Mouse (Mus musculus): Measurements from ENCODE around the gene 9130019O22Rik. TPM values are rescaled to one million over a fixed set of nuclear protein-coding genes. Genes with fewer than 3 reads are reported as not detected.
"Not testable (repeated sequence)": the region's sequence is repeated elsewhere in the genome, so short reads cannot be mapped to it uniquely, and the experiment has no call there.

The 9130019O22Rik gene
- polyA plus RNA-seq, 1 experiment from 2014 or later: 5.1 TPM

GRCm38 (mm10) chr7:127400355-127400754 is 13.4 kb upstream of the 9130019O22Rik start:
- Histone ChIP-seq H3K36me3 (replicated peaks) (peaks cover 12% of the 10 kb centered on the region), H3K27me3 (replicated peaks; ENCODE audit: low read depth, poor library complexity, severe bottlenecking) (no peaks in the 10 kb centered on the region), H3K27ac (replicated peaks) (no peak overlapping the region), H3K9me3 (0 out of 2 replicates have a peak, but pooled peaks cover 5% of the 10 kb centered on the region), H3K4me1 (no peaks in the 10 kb centered on the region), H3K4me3 (no peak overlapping the region)
- no peak for DNase-seq (ENCODE audit: low spot score)
- WGBS: 68% methylated on average over 3 of the region's 3 CpGs

- H3K27ac ChIP-seq (replicated peaks): peak overlapping the region; percentile 91
Measured at GRCm38 (mm10) chr7:127393944-127394333, 7.0 kb upstream of the 9130019O22Rik start.

DNA sequence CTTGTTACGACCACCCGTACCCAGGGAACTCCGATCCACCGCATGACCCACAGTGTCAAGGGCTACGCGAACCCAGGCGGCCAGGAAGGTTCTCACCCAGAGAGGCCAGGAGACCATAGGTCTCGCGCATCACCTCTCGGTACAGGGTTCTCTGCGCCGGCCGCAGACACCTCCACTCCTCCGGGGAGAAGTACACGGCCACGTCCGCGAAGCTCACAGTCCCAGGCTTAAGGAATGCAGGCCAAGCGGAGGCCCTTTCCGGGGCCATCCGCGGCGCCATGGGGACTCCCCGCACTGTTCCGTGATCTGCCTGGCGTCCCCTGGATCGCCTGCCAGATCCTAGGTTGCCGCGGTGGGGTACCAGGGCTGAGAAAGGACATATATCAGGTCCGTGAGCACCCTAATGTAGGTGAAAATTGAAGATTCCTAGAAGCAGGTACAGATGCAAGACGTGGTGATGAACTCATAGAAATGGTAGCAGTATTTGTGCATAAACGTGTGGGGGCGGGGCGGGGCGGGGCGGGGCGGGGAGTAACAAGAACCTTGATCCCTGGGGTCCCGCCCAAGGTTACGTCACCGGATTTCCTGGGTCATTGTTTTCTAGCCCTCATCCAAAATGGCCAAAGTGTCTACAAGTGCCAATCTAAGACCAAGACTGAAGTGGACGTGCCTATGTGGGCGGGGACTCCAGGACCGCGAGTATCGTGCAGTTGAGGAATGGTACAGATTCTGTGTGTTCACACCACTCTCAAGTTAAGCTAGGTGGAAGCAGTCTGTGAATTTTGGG is 6.4 kb upstream of the 9130019O22Rik start, which contains the start of gene E430018J23Rik:
Gene E430018J23Rik, minus strand, starts transcription at position 473 of the 787 bp plus-strand sequence.
- H3K4me1 ChIP-seq: peaks cover 19% of the 10 kb centered on the region
- H3K27me3 ChIP-seq (replicated peaks; ENCODE audit: low read depth, poor library complexity, severe bottlenecking): no peaks in the 10 kb centered on the region
- H3K9me3 ChIP-seq: no peaks in the 10 kb centered on the region
- H3K27ac ChIP-seq (replicated peaks): peak within 1 kb of the TSS; percentile 91
- DNase-seq (ENCODE audit: low spot score): peak; percentile 95
- 1% methylated on average over 45 of the region's 45 CpGs for WGBS
- peak within 1 kb of the TSS; percentile 80 for H3K4me3 ChIP-seq
- H3K36me3 ChIP-seq (replicated peaks): peaks cover 21% of the 10 kb centered on the region

More at GRCm38 (mm10) chr7:127393944-127394333, 7.0 kb upstream of the 9130019O22Rik start:
- Histone ChIP-seq H3K9me3 (no peaks in the 10 kb centered on the region), H3K27me3 (replicated peaks; ENCODE audit: low read depth, poor library complexity, severe bottlenecking) (no peaks in the 10 kb centered on the region), H3K36me3 (replicated peaks) (peaks cover 21% of the 10 kb centered on the region), H3K4me3 (peak overlapping the region; percentile 80), H3K4me1 (peaks cover 19% of the 10 kb centered on the region)
- WGBS: 37% methylated on average over 7 of the region's 7 CpGs
- DNase-seq (ENCODE audit: low spot score): no peak

- Histone ChIP-seq H3K4me1 (peaks cover 19% of the 10 kb centered on the region), H3K36me3 (replicated peaks) (peaks cover 21% of the 10 kb centered on the region), H3K9me3 (no peaks in the 10 kb centered on the region), H3K27me3 (replicated peaks; ENCODE audit: low read depth, poor library complexity, severe bottlenecking) (no peaks in the 10 kb centered on the region), H3K27ac (replicated peaks) (no peak overlapping the region; the same call in 1 of the 2 replicates), H3K4me3 (peak overlapping the region; percentile 80)
- no peak for DNase-seq (ENCODE audit: low spot score)
- WGBS: 84% methylated on average over 8 of the region's 8 CpGs
Measured at GRCm38 (mm10) chr7:127392251-127392824, 5.4 kb upstream of the 9130019O22Rik start.

DNA sequence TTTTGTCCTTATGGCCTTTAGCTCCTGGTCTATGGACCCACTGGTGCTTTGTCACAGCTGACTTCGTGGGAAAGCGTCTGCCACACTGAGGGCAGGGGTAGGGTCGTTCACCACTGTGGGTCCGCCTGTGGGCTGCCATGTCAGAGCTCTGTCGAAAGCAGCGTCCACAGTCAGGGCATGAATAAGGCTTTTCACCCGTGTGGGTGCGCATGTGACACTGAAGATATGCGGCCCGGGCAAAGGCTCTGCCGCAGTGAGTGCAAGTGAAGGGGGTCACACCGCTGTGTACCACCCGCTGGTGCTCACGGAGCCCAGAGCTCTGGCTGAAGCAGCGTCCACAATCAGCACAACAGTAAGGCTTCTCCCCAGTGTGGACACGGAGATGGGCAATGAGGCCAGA is 4.6 kb upstream of the 9130019O22Rik start:
- 96% methylated on average over 16 of the region's 16 CpGs for WGBS
- no peak for DNase-seq (ENCODE audit: low spot score)
- H3K4me1 ChIP-seq: peaks cover 22% of the 10 kb centered on the region
- 0 out of 2 replicates have a peak overlapping the region, but pooled peaks have one; percentile 4 for H3K4me3 ChIP-seq
- no peaks in the 10 kb centered on the region for H3K27me3 ChIP-seq (replicated peaks; ENCODE audit: low read depth, poor library complexity, severe bottlenecking)
- no peak overlapping the region for H3K27ac ChIP-seq (replicated peaks)
- no peaks in the 10 kb centered on the region for H3K9me3 ChIP-seq
- peaks cover 21% of the 10 kb centered on the region for H3K36me3 ChIP-seq (replicated peaks)

GRCm38 (mm10) chr7:127390306-127390705 is 3.3 kb upstream of the 9130019O22Rik start:
- no peak overlapping the region; the same call in 1 of the 2 replicates for H3K4me3 ChIP-seq
- 78% methylated on average over 7 of the region's 7 CpGs for WGBS
- H3K27ac ChIP-seq (replicated peaks): no peak overlapping the region
- no peaks in the 10 kb centered on the region for H3K27me3 ChIP-seq (replicated peaks; ENCODE audit: low read depth, poor library complexity, severe bottlenecking)
- H3K9me3 ChIP-seq: peaks cover 4% of the 10 kb centered on the region
- no peak for DNase-seq (ENCODE audit: low spot score)
- peaks cover 25% of the 10 kb centered on the region for H3K4me1 ChIP-seq
- H3K36me3 ChIP-seq (replicated peaks): peaks cover 25% of the 10 kb centered on the region

GRCm38 (mm10) chr7:127388201-127388600 is 1.2 kb upstream of the 9130019O22Rik start:
- Histone ChIP-seq H3K4me1 (peaks cover 17% of the 10 kb centered on the region), H3K9me3 (peaks cover 13% of the 10 kb centered on the region), H3K36me3 (replicated peaks) (peaks cover 46% of the 10 kb centered on the region)
- H3K27me3 ChIP-seq (replicated peaks; ENCODE audit: low read depth, poor library complexity, severe bottlenecking); H3K27ac ChIP-seq (replicated peaks); H3K4me3 ChIP-seq; DNase-seq (ENCODE audit: low spot score): not testable (repeated sequence)

DNA sequence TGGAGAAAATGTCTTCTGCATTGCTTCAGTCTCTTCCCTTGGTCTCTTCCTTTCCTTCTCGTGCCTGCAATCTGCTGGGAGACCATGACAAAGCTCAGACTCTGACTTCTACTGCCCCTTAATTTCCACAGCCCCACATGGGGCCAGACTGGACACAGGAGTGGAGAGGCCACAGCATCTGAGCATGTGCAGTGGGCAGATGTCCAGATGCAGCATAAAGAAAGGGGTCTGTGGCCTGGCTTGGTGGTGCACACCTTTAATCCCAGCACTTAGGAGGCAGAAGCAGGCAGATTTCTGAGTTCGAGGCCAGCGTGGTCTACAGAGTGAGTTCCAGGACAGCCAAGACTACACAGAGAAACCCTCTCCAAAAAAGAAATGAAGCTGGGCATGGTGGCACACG is 1.4 kb downstream of the 9130019O22Rik start:
- H3K9me3 ChIP-seq: peaks cover 19% of the 10 kb centered on the region
- WGBS: 91% methylated on average over 4 of the region's 4 CpGs
- H3K36me3 ChIP-seq (replicated peaks): peaks cover 38% of the 10 kb centered on the region
- H3K27me3 ChIP-seq (replicated peaks; ENCODE audit: low read depth, poor library complexity, severe bottlenecking); H3K4me1 ChIP-seq; DNase-seq (ENCODE audit: low spot score); H3K27ac ChIP-seq (replicated peaks); H3K4me3 ChIP-seq: not testable (repeated sequence)

DNA sequence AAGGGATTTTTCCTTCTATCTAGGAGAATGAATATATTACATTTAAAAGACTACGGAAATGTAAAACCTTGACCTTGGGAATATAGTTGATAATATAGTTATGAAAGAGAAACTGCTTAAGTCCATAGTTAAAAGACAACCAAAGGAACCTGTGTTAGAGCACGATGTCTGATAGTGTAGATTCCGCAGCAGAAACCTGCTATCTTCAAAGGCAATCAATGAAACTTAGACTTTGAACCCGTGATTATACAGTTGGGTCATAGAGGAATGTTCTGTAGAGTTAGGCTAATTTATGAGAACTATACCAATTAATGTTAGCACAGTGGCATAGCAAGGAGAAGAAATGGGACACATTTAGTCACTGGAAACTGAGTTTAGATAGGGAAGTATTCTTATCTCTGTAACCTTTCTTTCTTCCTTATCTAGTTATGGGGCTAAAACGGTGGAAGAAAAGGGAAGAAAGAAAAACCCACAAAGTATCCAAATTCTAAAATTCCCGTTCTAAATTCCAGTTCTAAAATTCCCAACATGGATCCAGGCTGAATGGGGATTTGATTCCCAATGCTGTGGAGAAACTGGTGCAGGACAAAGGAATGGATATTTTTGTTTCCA is 8.6 kb downstream of the 9130019O22Rik start:
- DNase-seq (ENCODE audit: low spot score): no peak
- Histone ChIP-seq H3K27ac (replicated peaks) (no peak overlapping the region), H3K9me3 (peaks cover 13% of the 10 kb centered on the region), H3K4me1 (peaks cover 9% of the 10 kb centered on the region), H3K27me3 (replicated peaks; ENCODE audit: low read depth, poor library complexity, severe bottlenecking) (no peaks in the 10 kb centered on the region), H3K36me3 (replicated peaks) (peaks cover 24% of the 10 kb centered on the region), H3K4me3 (no peak overlapping the region)
- 76% methylated on average over 6 of the region's 6 CpGs for WGBS

DNA sequence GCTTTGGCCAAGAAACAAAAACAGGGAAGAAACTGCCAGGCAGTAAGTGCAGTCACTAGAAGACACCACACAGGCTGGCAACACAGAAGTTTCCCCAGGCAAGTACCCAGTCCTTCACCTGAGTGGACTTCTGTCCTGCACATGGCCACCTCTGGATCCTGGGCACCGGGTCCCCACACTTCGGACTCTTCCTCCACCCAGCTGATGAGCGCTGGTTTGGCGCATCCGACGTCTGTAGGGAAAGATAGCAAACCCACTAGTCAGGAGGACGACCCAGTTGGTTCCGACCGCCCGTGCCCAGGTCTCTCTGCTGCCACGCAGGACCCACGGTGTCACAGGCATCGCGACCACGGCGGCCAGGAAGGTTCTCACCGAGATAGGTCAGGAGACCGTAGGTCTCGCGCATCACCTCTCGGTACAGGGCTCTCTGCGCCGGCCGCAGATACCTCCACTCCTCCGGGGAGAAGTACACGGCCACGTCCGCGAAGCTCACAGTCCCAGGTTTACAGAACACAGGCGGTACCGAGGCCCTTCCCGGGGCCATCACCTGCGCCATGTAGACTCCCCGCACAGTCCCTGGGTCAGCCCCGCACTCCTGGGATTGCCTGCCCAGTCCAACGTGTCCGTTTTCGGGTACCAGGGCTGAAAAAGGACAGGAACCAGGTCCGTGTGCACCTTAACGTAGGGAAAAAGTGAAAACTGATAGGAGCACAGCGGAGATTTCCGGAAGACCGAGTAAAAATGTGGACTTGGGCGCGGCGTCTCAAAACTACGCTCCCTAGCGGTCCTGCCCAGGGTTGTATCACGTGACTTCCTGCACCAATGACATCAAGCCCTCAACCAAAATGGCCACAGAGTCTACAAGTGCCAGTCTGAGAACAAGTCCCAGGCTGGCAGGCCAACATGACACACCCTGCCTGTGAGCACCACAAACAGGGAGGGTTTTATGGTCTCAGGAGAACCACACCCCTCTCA is 11.4 kb downstream of the 9130019O22Rik start, which contains the start of gene Zfp747:
Gene Zfp747, minus strand, starts transcription at position 780 of the 975 bp plus-strand sequence.
- H3K27ac ChIP-seq (replicated peaks): peak within 1 kb of the TSS; percentile 84
- peak within 1 kb of the TSS; percentile 78 for H3K4me3 ChIP-seq
- WGBS: 4% methylated on average over 49 of the region's 49 CpGs
- not testable (repeated sequence) for H3K4me1 ChIP-seq; H3K9me3 ChIP-seq; H3K27me3 ChIP-seq (replicated peaks; ENCODE audit: low read depth, poor library complexity, severe bottlenecking)
- H3K36me3 ChIP-seq (replicated peaks): peaks cover 33% of the 10 kb centered on the region
- peak; percentile 87 for DNase-seq (ENCODE audit: low spot score)

- not testable (repeated sequence) for H3K27me3 ChIP-seq (replicated peaks; ENCODE audit: low read depth, poor library complexity, severe bottlenecking); H3K4me3 ChIP-seq; H3K9me3 ChIP-seq; H3K4me1 ChIP-seq; DNase-seq (ENCODE audit: low spot score); H3K27ac ChIP-seq (replicated peaks)
- WGBS: 80% methylated on average over 3 of the region's 3 CpGs
- peaks cover 33% of the 10 kb centered on the region for H3K36me3 ChIP-seq (replicated peaks)
Measured at GRCm38 (mm10) chr7:127371870-127372269, 15.1 kb downstream of the 9130019O22Rik start.

DNA sequence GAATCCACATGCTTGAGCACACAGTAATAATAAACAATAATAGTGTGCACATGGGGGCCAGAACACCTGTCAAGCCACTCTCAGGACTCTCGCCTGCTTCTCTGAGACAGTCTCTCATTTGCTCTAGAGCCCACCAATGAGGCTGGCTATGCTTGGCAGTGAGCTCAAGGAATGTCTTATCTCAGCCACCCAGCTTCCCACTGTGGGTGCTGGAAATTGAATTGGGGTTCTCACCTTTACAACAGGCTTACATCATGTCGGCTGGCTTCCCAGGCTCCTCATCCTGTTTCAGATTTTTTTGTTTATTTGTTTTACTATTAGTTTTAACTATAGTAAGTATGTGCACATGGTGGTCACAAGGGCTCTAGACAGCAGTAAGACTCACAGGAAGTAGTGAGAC is 15.8 kb downstream of the 9130019O22Rik start:
- Histone ChIP-seq H3K27ac (replicated peaks) (no peak overlapping the region), H3K4me1 (peaks cover 9% of the 10 kb centered on the region), H3K27me3 (replicated peaks; ENCODE audit: low read depth, poor library complexity, severe bottlenecking) (no peaks in the 10 kb centered on the region), H3K4me3 (no peak overlapping the region), H3K36me3 (replicated peaks) (peaks cover 33% of the 10 kb centered on the region), H3K9me3 (peaks cover 10% of the 10 kb centered on the region)
- DNase-seq (ENCODE audit: low spot score): no peak
- 81% methylated on average over 2 of the region's 2 CpGs for WGBS

Data from embryonic facial prominence, embryonic 10.5 days (tissue).